Comparison of ENCODE assay signal across 26 mouse cellular contexts in the genomic region with DNA sequence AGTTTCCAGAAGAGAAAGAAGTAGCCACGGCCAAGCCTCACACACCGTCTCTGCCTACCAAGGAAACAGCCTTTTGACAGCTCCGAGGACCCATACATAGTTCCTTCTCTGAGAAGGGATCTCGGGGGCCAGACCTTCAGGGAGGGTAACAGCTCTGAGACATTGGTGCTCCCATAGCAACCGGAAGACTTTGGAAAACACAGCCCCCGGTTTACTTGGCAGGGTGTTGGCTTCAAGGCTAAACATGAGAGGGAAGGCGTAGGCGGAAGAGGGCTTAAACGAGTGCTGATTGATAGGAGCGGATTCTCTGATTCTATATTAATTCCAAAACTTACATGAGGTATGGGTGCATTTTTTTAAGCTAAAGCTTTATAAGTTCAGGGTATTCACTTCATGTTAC. TPM values are rescaled to one million over a fixed set of nuclear protein-coding genes. Genes with fewer than 3 reads are reported as not detected.
A peak's percentile ranks its signal among the peaks of the same experiment; 100 is the strongest.
DNase-seq lines count a peak whose midpoint lies in the region; ATAC-seq and TF ChIP-seq lines count a peak whose summit lies in the region.
"Had no signal": no experiment of that assay in that cellular context is flagged by ENCODE, and none has a peak within 500 bp of the region (broad histone marks: within the 10 kb centered on the region; RNA-seq: fewer than 3 reads in every experiment).

No protein-coding gene starts in this region.

- DNase-seq in forebrain, postnatal 0 days = peak; percentile 18
- no peak for DNase-seq in forebrain, embryonic 14.5 days (ENCODE audit: low spot score)
- peak; percentile 25 for DNase-seq in lung, embryonic 14.5 days
- no peak for DNase-seq in lung, adult 2 months
- DNase-seq in adrenal gland, adult 8-10 months = peak; percentile 26
- peak; percentile 17 to 44 for DNase-seq in frontal cortex, postnatal 36 days (ENCODE audit: low spot score in 2 of 2)
- no peak for DNase-seq in urinary bladder, postnatal 10 days (ENCODE audit: low spot score)
- no peak for DNase-seq in kidney, postnatal 36 days
- DNase-seq: cerebellum, adult 11-12 months; gastrocnemius, postnatal 36 days; midbrain, embryonic 14.5 days; thymus, postnatal 4 days had no signal

- H3K36me3 ChIP-seq in forebrain, postnatal 0 days (ENCODE audit: insufficient read depth) = no peaks in the 10 kb centered on the region
- no peaks in the 10 kb centered on the region for H3K36me3 ChIP-seq in forebrain, embryonic 14.5 days (ENCODE audit: control insufficient read depth, insufficient read depth, low read length)
- H3K36me3 ChIP-seq in lung, embryonic 14.5 days (ENCODE audit: insufficient read depth) = no peaks in the 10 kb centered on the region
- H3K36me3 ChIP-seq: embryonic facial prominence, embryonic 13.5 days; lung, embryonic 15.5 days; neural tube, embryonic 15.5 days had no signal

- no peaks in the 10 kb centered on the region for H3K9me3 ChIP-seq in forebrain, postnatal 0 days (ENCODE audit: low read length)
- H3K9me3 ChIP-seq in forebrain, embryonic 14.5 days (replicated peaks; ENCODE audit: control insufficient read depth, low read length) = no peaks in the 10 kb centered on the region
- no peaks in the 10 kb centered on the region for H3K9me3 ChIP-seq in lung, embryonic 14.5 days (ENCODE audit: low read depth, low read length)
- H3K9me3 ChIP-seq: embryonic facial prominence, embryonic 13.5 days; lung, embryonic 15.5 days; neural tube, embryonic 15.5 days had no signal

- ATAC-seq in forebrain, postnatal 0 days = no peak; the same call in 1 of the 2 replicates
- ATAC-seq in forebrain, embryonic 14.5 days = no peak
- ATAC-seq in lung, embryonic 14.5 days (ENCODE audit: insufficient read depth) = no peak
- ATAC-seq: intestine, embryonic 16.5 days had no signal

- WGBS in forebrain, postnatal 0 days = 58% methylated on average over 10 of the region's 10 CpGs
- 74% methylated on average over 10 of the region's 10 CpGs for WGBS in forebrain, embryonic 14.5 days
- 63% methylated on average over 10 of the region's 10 CpGs for WGBS in lung, embryonic 14.5 days
- WGBS in lung, adult 2 months = 52% methylated on average over 10 of the region's 10 CpGs

- TF ChIP-seq CTCF in forebrain, postnatal 0 days (IDR thresholded peaks at IDR 0.05; ENCODE audit: low read depth) = no peak
- TF ChIP-seq CTCF in lung, embryonic 14.5 days (IDR thresholded peaks at IDR 0.05; ENCODE audit: low read depth) = no peak
- TF ChIP-seq CTCF in lung, adult 2 months (IDR thresholded peaks at IDR 0.05; ENCODE audit: insufficient read depth, low read length) = no peak

- H3K27me3 ChIP-seq in forebrain, postnatal 0 days (ENCODE audit: insufficient read depth, low read length) = no peaks in the 10 kb centered on the region
- H3K27me3 ChIP-seq in forebrain, embryonic 14.5 days (replicated peaks; ENCODE audit: control insufficient read depth, insufficient read depth, low read length) = no peaks in the 10 kb centered on the region
- H3K27me3 ChIP-seq in lung, embryonic 14.5 days (ENCODE audit: insufficient read depth, low read length) = no peaks in the 10 kb centered on the region
- H3K27me3 ChIP-seq: embryonic facial prominence, embryonic 13.5 days; lung, embryonic 15.5 days; neural tube, embryonic 15.5 days had no signal

- H3K4me1 ChIP-seq in forebrain, postnatal 0 days (ENCODE audit: insufficient read depth) = no peaks in the 10 kb centered on the region
- no peaks in the 10 kb centered on the region for H3K4me1 ChIP-seq in forebrain, embryonic 14.5 days (ENCODE audit: control insufficient read depth, insufficient read depth, low read length)
- no peaks in the 10 kb centered on the region for H3K4me1 ChIP-seq in lung, embryonic 14.5 days (ENCODE audit: insufficient read depth)
- no peaks in the 10 kb centered on the region for H3K4me1 ChIP-seq in lung, adult 2 months (ENCODE audit: control insufficient read depth, insufficient read depth, low read length)
- H3K4me1 ChIP-seq: embryonic facial prominence, embryonic 13.5 days; lung, embryonic 15.5 days; neural tube, embryonic 15.5 days had no signal

- no peak overlapping the region for H3K9ac ChIP-seq in forebrain, postnatal 0 days
- H3K9ac ChIP-seq in forebrain, embryonic 14.5 days (ENCODE audit: low read length) = no peak overlapping the region
- no peak overlapping the region for H3K9ac ChIP-seq in lung, embryonic 14.5 days
- H3K9ac ChIP-seq: embryonic facial prominence, embryonic 13.5 days; hindbrain, embryonic 14.5 days; lung, embryonic 15.5 days; neural tube, embryonic 15.5 days had no signal

- no peak for TF ChIP-seq POLR2A in lung, adult 2 months (IDR thresholded peaks at IDR 0.05; ENCODE audit: borderline replicate concordance, extremely low read depth, low read depth, low read length)

- H3K4me3 ChIP-seq in forebrain, postnatal 0 days (ENCODE audit: low read depth, low read length) = no peak overlapping the region
- no peak overlapping the region for H3K4me3 ChIP-seq in forebrain, embryonic 14.5 days (ENCODE audit: low read depth, low read length)
- H3K4me3 ChIP-seq in lung, embryonic 14.5 days (ENCODE audit: low read depth, low read length) = no peak overlapping the region
- H3K4me3 ChIP-seq in lung, adult 2 months (replicated peaks; ENCODE audit: extremely low read depth, low read depth, low read length) = no peak overlapping the region
- H3K4me3 ChIP-seq: embryonic facial prominence, embryonic 13.5 days; layer of hippocampus, adult 2 months; lung, embryonic 15.5 days; myocyte; neural tube, embryonic 15.5 days had no signal

- H3K4me2 ChIP-seq in forebrain, postnatal 0 days (ENCODE audit: low read depth) = no peak overlapping the region
- no peak overlapping the region for H3K4me2 ChIP-seq in forebrain, embryonic 14.5 days (ENCODE audit: low read length)
- H3K4me2 ChIP-seq in lung, embryonic 14.5 days = no peak overlapping the region
- H3K4me2 ChIP-seq: embryonic facial prominence, embryonic 13.5 days; hindbrain, embryonic 14.5 days; lung, embryonic 15.5 days; neural tube, embryonic 15.5 days had no signal

- no peak overlapping the region for H3K27ac ChIP-seq in forebrain, postnatal 0 days (ENCODE audit: low read depth, low read length)
- no peak overlapping the region for H3K27ac ChIP-seq in forebrain, embryonic 14.5 days (ENCODE audit: low read depth, low read length)
- H3K27ac ChIP-seq in lung, embryonic 14.5 days (ENCODE audit: low read depth) = no peak overlapping the region
- H3K27ac ChIP-seq: embryonic facial prominence, embryonic 13.5 days; hindbrain, embryonic 14.5 days; layer of hippocampus, adult 2 months; lung, embryonic 15.5 days; neural tube, embryonic 15.5 days had no signal

RNA-seq across cellular contexts. Expression of a gene that starts 19.6 kb away (rescaled TPM):
- total RNA-seq in forebrain, postnatal 0 days (2014; rRNA removed) = not detected in 2 replicates
- polyA plus RNA-seq in forebrain, postnatal 0 days (2015; fragmentation: Nextera tagmentation; extraction: Ambion mirVana) = not detected in 2 replicates
- not detected in 2 replicates for polyA plus RNA-seq in forebrain, embryonic 14.5 days (2014; fragmentation: Nextera tagmentation; extraction: Ambion mirVana)
- polyA plus RNA-seq in lung, embryonic 14.5 days (2014; fragmentation: Nextera tagmentation; extraction: Ambion mirVana) = not detected in 2 replicates
- polyA plus RNA-seq in lung, adult 2 months (2012; rRNA removed) = not detected in 2 replicates
- not detected for total RNA-seq in adrenal gland, adult 8-10 months (2022)
- total RNA-seq: gastrocnemius, postnatal 36 days; layer of hippocampus, adult 2 months; left cerebral cortex, postnatal 10 days; liver, adult 2 months; megakaryocyte, adult 5-6 weeks had no signal
- polyA plus RNA-seq: cortical plate, adult 2 months; embryonic facial prominence, embryonic 13.5 days; heart, postnatal 0 days; hindbrain, embryonic 14.5 days; kidney, embryonic 16.5 days; liver, adult 2 months; lung, embryonic 15.5 days; midbrain, embryonic 14.5 days; myocyte; neural tube, embryonic 15.5 days had no signal

RNA-seq across cellular contexts. Expression of a gene that starts 32.7 kb away (rescaled TPM):
- not detected in 2 replicates for total RNA-seq in forebrain, postnatal 0 days (2014; rRNA removed)
- polyA plus RNA-seq in forebrain, postnatal 0 days (2015; fragmentation: Nextera tagmentation; extraction: Ambion mirVana) = not detected in 2 replicates
- polyA plus RNA-seq in forebrain, embryonic 14.5 days (2014; fragmentation: Nextera tagmentation; extraction: Ambion mirVana) = not detected in 2 replicates
- not detected in 2 replicates for polyA plus RNA-seq in lung, embryonic 14.5 days (2014; fragmentation: Nextera tagmentation; extraction: Ambion mirVana)
- polyA plus RNA-seq in lung, adult 2 months (2012; rRNA removed) = 0.11 TPM in 1 of 2 replicates, not detected in the other
- total RNA-seq in adrenal gland, adult 8-10 months (2022) = under 1 TPM in 3 of 4 experiments, not detected in 1; 0.30 to 0.70 (median 0.59) TPM
- total RNA-seq: CH12.LX; layer of hippocampus, adult 2 months; left cerebral cortex, postnatal 10 days; liver, adult 2 months had no signal
- polyA plus RNA-seq: cortical plate, adult 2 months; embryonic facial prominence, embryonic 13.5 days; heart, postnatal 0 days; hindbrain, embryonic 14.5 days; intestine, embryonic 16.5 days; liver, adult 2 months; lung, embryonic 15.5 days; neural tube, embryonic 15.5 days had no signal

RNA-seq across cellular contexts. Expression of a gene that starts 49.3 kb away (rescaled TPM):
- 1.8 and 3.4 TPM in 2 replicates for total RNA-seq in forebrain, postnatal 0 days (2014; rRNA removed)
- 1.4 and 3.2 TPM in 2 replicates for polyA plus RNA-seq in forebrain, postnatal 0 days (2015; fragmentation: Nextera tagmentation; extraction: Ambion mirVana)
- 2.3 and 3.2 TPM in 2 replicates for polyA plus RNA-seq in forebrain, embryonic 14.5 days (2014; fragmentation: Nextera tagmentation; extraction: Ambion mirVana)
- 0.60 and 0.70 TPM in 2 replicates for polyA plus RNA-seq in lung, embryonic 14.5 days (2014; fragmentation: Nextera tagmentation; extraction: Ambion mirVana)
- 0.66 and 4.5 TPM in 2 replicates for polyA plus RNA-seq in lung, adult 2 months (2012; rRNA removed)
- 1 to 10 TPM in 2 of 4 experiments, under 1 TPM in 2; 0.45 to 3.3 (median 1.3) TPM for total RNA-seq in adrenal gland, adult 8-10 months (2022)

Comparison
In these comparisons a context has a peak if more than half of its experiments do, and no peak if none do; other contexts are left out.
1. DNase-seq: peak in forebrain, postnatal 0 days (single experiment), lung, embryonic 14.5 days (single experiment), adrenal gland, adult 8-10 months (single experiment) and frontal cortex, postnatal 36 days (2 of 2); none in forebrain, embryonic 14.5 days (single experiment), lung, adult 2 months (single experiment), urinary bladder, postnatal 10 days (single experiment) and kidney, postnatal 36 days (0 of 2).